Mouse (Mus musculus) ES-Bruce4 (cell line): Measurements from ENCODE around the gene Cct7.

Experiments
- CTCF ChIP-seq: IDR thresholded peaks from one replicate; pipeline ENCODE4 v1.8.1; 2011; ENCODE audit warnings: low read depth, low read length
- EP300 ChIP-seq: IDR thresholded peaks from 2 replicates; pipeline ENCODE4 v1.6.1; 2011; ENCODE audit warnings: low read depth, low read length; ENCODE audit not compliant: insufficient read depth
- POLR2A ChIP-seq: IDR thresholded peaks from one replicate; pipeline ENCODE4 v1.8.1; 2011; ENCODE audit warnings: low read length; ENCODE audit not compliant: insufficient read depth

DNA sequence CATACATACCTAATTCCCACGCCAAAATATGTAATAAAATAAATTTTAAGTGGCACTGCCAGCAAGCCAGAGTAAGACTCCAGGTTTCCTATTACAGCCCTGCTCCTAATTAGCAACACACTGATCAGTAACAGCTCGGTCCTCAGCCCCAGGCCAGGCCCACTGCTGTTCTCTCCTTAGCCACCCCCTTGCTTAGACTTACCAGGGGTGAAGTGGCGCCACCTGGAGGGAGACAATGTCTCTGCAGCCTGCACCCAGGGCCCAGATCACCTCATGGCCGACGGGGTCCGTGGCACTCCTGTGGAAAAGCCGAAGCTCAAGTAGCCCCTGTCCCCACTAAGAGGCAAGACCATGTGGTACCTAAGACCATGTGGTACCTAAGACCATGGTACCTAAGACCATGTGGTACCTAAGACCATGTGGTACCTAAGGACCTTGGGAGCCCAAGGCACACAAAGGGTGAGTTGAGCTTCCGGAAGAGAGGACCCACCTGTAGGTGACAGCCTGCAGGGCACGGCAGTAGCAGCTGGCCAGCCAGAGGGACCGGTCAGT, 26.1 kb downstream of the Cct7 start:
- TF ChIP-seq POLR2A (no peak), CTCF (peak; percentile 92), EP300 (no peak)
